Mouse (Mus musculus) C2C12 (cell line): Measurements from ENCODE around the gene Ttc21a.

Experiments used
- CEBPB ChIP-seq: IDR thresholded peaks from one replicate; pipeline ENCODE4 v1.6.1; 2011; ENCODE audit warnings: low read depth, mild to moderate bottlenecking, control low read depth, moderate library complexity
- CTCF ChIP-seq: IDR thresholded peaks from one replicate; pipeline ENCODE4 v1.5.1; 2011; ENCODE audit not compliant: control insufficient read depth, insufficient read depth, insufficient read length
- FOSL1 ChIP-seq: IDR thresholded peaks from one replicate; pipeline ENCODE4 v1.8.0; 2011; ENCODE audit warnings: mild to moderate bottlenecking, low read length; ENCODE audit not compliant: poor library complexity, insufficient read depth, severe bottlenecking
- MAX ChIP-seq: IDR thresholded peaks from one replicate; pipeline ENCODE4 v1.6.1; 2011; ENCODE audit warnings: mild to moderate bottlenecking, control low read depth
- MYOD1 ChIP-seq: IDR thresholded peaks from one replicate; pipeline ENCODE4 v1.6.1; 2011; ENCODE audit warnings: low read depth; ENCODE audit not compliant: control insufficient read depth, insufficient read length
- USF1 ChIP-seq: IDR thresholded peaks from one replicate; pipeline ENCODE4 v1.6.1; 2011; ENCODE audit warnings: low read depth, mild to moderate bottlenecking, control low read depth, moderate library complexity

- TF ChIP-seq CTCF = no peak
- TF ChIP-seq FOSL1 = no peak
- no peak for TF ChIP-seq CEBPB
- TF ChIP-seq MYOD1 = no peak
- no peak for TF ChIP-seq MAX
- no peak for TF ChIP-seq USF1
Observed at GRCm38 (mm10) chr9:119970221-119970620, 32.8 kb downstream of the Ttc21a start.
